Mouse (Mus musculus) layer of hippocampus, adult 2 months (tissue): ENCODE results near the gene Olfr1424. TPM values are rescaled to one million over a fixed set of nuclear protein-coding genes. Genes with fewer than 3 reads are reported as not detected.
"Not testable (repeated sequence)": the region's sequence is repeated elsewhere in the genome, so short reads cannot be mapped to it uniquely, and the experiment has no call there.

Experiments used
- DNase-seq, 2 experiments: peaks; one replicate each; pipeline ENCODE4 v3.0.0; 2022; ENCODE audit warnings: low spot score in 2 of 2
- H3K27ac ChIP-seq: fragments of 200-600 bp; 2 replicates; pipeline ENCODE4 v1.8.1; 2022
- H3K4me3 ChIP-seq: fragments of 200-600 bp; 2 replicates; pipeline ENCODE4 v1.8.1; 2022; ENCODE audit warnings: mild to moderate bottlenecking
- CTCF ChIP-seq: fragments of 200-600 bp; conservative IDR thresholded peaks from 2 replicates; pipeline ENCODE4 v1.8.1; 2022; ENCODE audit warnings: antibody characterized with exemption, mild to moderate bottlenecking, moderate library complexity
- long read RNA-seq, 2 experiments: library from polyadenylated mRNA; stranded (forward); transcript quantifications; one replicate each; pipeline ENCODE4 v2.0.0; 2021; ENCODE audit warnings: borderline mapping rate in 2 of 2
- total RNA-seq, 2 experiments: library from RNA; stranded (reverse); gene quantifications; 2 replicates each; pipeline ENCODE4 v1.2.3; 2021

Olfr1424 gene
- total RNA-seq, result not detected
- long read RNA-seq, experiment 1, result 0 reads
- long read RNA-seq, experiment 2, result 0 reads

- DNase-seq, H3K27ac ChIP-seq, H3K4me3 ChIP-seq: not testable (repeated sequence)
Observed at GRCm38 (mm10) chr19:12062582-12062981, at the start of gene Olfr1424. TSS of gene Olfr1424 (minus strand) at chr19:12062682.

GRCm38 (mm10) chr19:12104541-12104940 is 42.1 kb upstream of the Olfr1424 start:
- no peak overlapping the region for H3K27ac ChIP-seq
- DNase-seq, result no peak
- H3K4me3 ChIP-seq, result no peak overlapping the region
- TF ChIP-seq CTCF, result no peak

- H3K4me3 ChIP-seq, result no peak within 1 kb of the TSS
- no peak for TF ChIP-seq CTCF
- no peak for DNase-seq
- H3K27ac ChIP-seq, result no peak within 1 kb of the TSS
Observed at GRCm38 (mm10) chr19:12103234-12103633, 40.8 kb upstream of the Olfr1424 start, which contains the start of gene Olfr1427. TSS of gene Olfr1427 (minus strand) at chr19:12103334.

- no peak within 1 kb of the TSS for H3K27ac ChIP-seq
- no peak for TF ChIP-seq CTCF
- DNase-seq, result no peak
- H3K4me3 ChIP-seq, result no peak within 1 kb of the TSS
Observed at GRCm38 (mm10) chr19:12091913-12092312, 29.4 kb upstream of the Olfr1424 start, which contains the start of gene Olfr1426. TSS of gene Olfr1426 (minus strand) at chr19:12092013.

- not testable (repeated sequence) for H3K27ac ChIP-seq, DNase-seq, H3K4me3 ChIP-seq
Observed at GRCm38 (mm10) chr19:12077631-12078030, 15.1 kb upstream of the Olfr1424 start, which contains the start of gene Olfr1425. TSS of gene Olfr1425 (minus strand) at chr19:12077731.

GRCm38 (mm10) chr19:12069546-12069945 is 7.1 kb upstream of the Olfr1424 start:
- DNase-seq, H3K27ac ChIP-seq, H3K4me3 ChIP-seq: not testable (repeated sequence)

GRCm38 (mm10) chr19:12067806-12068205 is 5.3 kb upstream of the Olfr1424 start:
- not testable (repeated sequence) for DNase-seq, H3K4me3 ChIP-seq

GRCm38 (mm10) chr19:12043163-12043562 is 19.3 kb downstream of the Olfr1424 start:
- no peak overlapping the region for H3K27ac ChIP-seq
- TF ChIP-seq CTCF, result peak; percentile 42

More at GRCm38 (mm10) chr19:12067806-12068205, 5.3 kb upstream of the Olfr1424 start:
- not testable (repeated sequence) for H3K27ac ChIP-seq

GRCm38 (mm10) chr19:12041217-12041616 is 21.3 kb downstream of the Olfr1424 start, which contains the start of gene Olfr1423:
TSS of gene Olfr1423 (minus strand) at chr19:12041317.
- Histone ChIP-seq H3K27ac (no peak within 1 kb of the TSS), H3K4me3 (no peak within 1 kb of the TSS)
- no peak for DNase-seq
- TF ChIP-seq CTCF, result no peak

More at GRCm38 (mm10) chr19:12043163-12043562, 19.3 kb downstream of the Olfr1424 start:
- no peak overlapping the region for H3K4me3 ChIP-seq
- no peak for DNase-seq

- Histone ChIP-seq H3K27ac (no peak overlapping the region), H3K4me3 (no peak overlapping the region)
- no peak for TF ChIP-seq CTCF
Observed at GRCm38 (mm10) chr19:12037727-12038126, 24.8 kb downstream of the Olfr1424 start.

GRCm38 (mm10) chr19:12026606-12027005 is 35.9 kb downstream of the Olfr1424 start:
- Histone ChIP-seq H3K4me3 (no peak overlapping the region), H3K27ac (peak overlapping the region; percentile 28; the same call in 1 of the 2 replicates)
- TF ChIP-seq CTCF, result no peak
- DNase-seq, result no peak

More at GRCm38 (mm10) chr19:12037727-12038126, 24.8 kb downstream of the Olfr1424 start:
- DNase-seq, result no peak

GRCm38 (mm10) chr19:12025333-12025732 is 37.1 kb downstream of the Olfr1424 start:
- no peak overlapping the region for H3K27ac ChIP-seq
- no peak overlapping the region for H3K4me3 ChIP-seq
- no peak for DNase-seq
- TF ChIP-seq CTCF, result no peak

- Histone ChIP-seq H3K27ac (no peak overlapping the region), H3K4me3 (no peak overlapping the region)
- no peak for TF ChIP-seq CTCF
- DNase-seq, result no peak
Observed at GRCm38 (mm10) chr19:12024149-12024548, 38.3 kb downstream of the Olfr1424 start.

- no peak overlapping the region for H3K27ac ChIP-seq
- no peak for TF ChIP-seq CTCF
- no peak overlapping the region for H3K4me3 ChIP-seq
- no peak for DNase-seq
Observed at GRCm38 (mm10) chr19:12016192-12016591, 46.3 kb downstream of the Olfr1424 start.
